Mouse (Mus musculus) heart, embryonic 16.5 days (tissue): ENCODE data around the gene Muc13. TPM values are rescaled to one million over a fixed set of nuclear protein-coding genes. Genes with fewer than 3 reads are reported as not detected.

Experiments used
- ATAC-seq: fragments of 200-750 bp; cut with Nextera tagmentation; replicated peaks from 2 replicates; pipeline ENCODE4 v1.8.0; 2017; ENCODE audit warnings: moderate number of reproducible peaks; ENCODE audit not compliant: insufficient read depth, low FRiP score; ENCODE audit errors: extremely low read depth
- H3K27ac ChIP-seq: fragments of 300-500 bp; sonication (generic); 2 replicates; pipeline ENCODE4 v1.5.1; 2014; ENCODE audit warnings: mild to moderate bottlenecking, low read length, control low read depth, moderate library complexity
- H3K27me3 ChIP-seq: fragments of 300-500 bp; sonication (generic); 2 replicates; pipeline ENCODE4 v1.6.1; 2014; ENCODE audit warnings: low read length, mixed read lengths; ENCODE audit not compliant: control insufficient read depth, insufficient read depth
- H3K36me3 ChIP-seq: fragments of 300-500 bp; sonication (generic); 2 replicates; pipeline ENCODE4 v1.6.1; 2014; ENCODE audit not compliant: control insufficient read depth, insufficient read depth
- H3K4me1 ChIP-seq: fragments of 300-500 bp; sonication (generic); 2 replicates; pipeline ENCODE4 v1.6.1; 2014; ENCODE audit warnings: low read length, mixed read lengths; ENCODE audit not compliant: control insufficient read depth, insufficient read depth
- H3K4me2 ChIP-seq: fragments of 300-500 bp; sonication (generic); 2 replicates; pipeline ENCODE4 v1.6.1; 2014; ENCODE audit warnings: low read depth, mild to moderate bottlenecking, control low read depth, low read length
- H3K4me3 ChIP-seq: fragments of 300-500 bp; sonication (generic); 2 replicates; pipeline ENCODE4 v1.5.1; 2014; ENCODE audit warnings: mild to moderate bottlenecking, control low read depth, low read length
- H3K9ac ChIP-seq: fragments of 300-500 bp; sonication (generic); 2 replicates; pipeline ENCODE4 v1.6.1; 2014; ENCODE audit warnings: low read length, control low read depth
- H3K9me3 ChIP-seq: fragments of 300-500 bp; sonication (generic); replicated peaks from 2 replicates; pipeline ENCODE4 v1.6.1; 2016; ENCODE audit warnings: low read length; ENCODE audit not compliant: control insufficient read depth
- WGBS: fragments of 180-500 bp; shearing (Covaris S2); extraction: QIAGEN DNeasy Blood & Tissue Kit; methylation state at CpG from one replicate; pipeline ENCODE4 v1.1.7; 2014; 5-methylcytosine and 5-hydroxymethylcytosine counted together
- polyA plus RNA-seq: library from polyadenylated mRNA; unstranded; fragments of >200 nt; fragmentation: Nextera tagmentation; extraction: Ambion mirVana; gene quantifications from 2 replicates; pipeline ENCODE4 v1.2.1, GENCODE M21; 2015

Gene Muc13
- polyA plus RNA-seq, 1 experiment from 2014 or later = 1.5 TPM

DNA sequence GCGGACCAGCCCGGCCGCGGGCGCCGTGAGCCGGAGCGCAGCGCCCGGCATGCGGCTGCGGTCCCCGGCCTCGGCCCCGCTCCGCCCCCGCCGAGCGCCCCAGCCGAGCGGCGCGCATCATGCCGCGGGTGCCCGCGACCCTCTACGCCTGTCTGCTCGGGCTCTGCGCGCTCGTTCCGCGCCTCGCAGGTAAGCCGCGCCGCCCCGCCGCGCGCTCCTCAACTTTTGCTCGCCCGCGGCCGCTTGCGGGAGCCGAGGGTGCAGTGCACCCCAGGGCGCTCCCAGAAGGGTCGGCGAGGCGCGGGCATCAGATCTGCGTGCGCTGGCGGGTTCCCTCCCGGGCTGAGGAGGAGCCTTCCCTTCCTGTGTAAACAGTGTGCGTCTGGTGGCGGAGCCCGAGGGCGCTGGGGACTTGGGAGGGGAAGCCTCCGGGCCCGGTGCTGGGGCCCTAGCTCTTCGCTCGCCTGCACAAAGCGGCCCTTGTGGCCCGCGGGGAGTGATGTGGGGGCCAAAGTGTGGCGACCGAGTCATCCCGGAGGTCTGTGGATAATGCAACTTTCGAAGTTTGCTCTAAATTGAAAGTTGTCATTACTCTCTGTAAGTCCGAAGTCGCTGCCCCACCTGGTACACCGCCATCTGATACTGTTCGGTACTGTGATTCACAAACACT, 36.1 kb downstream of the Muc13 start:
- peak; percentile 67 for ATAC-seq
- Histone ChIP-seq H3K9ac (peak overlapping the region; percentile 81), H3K4me3 (peak overlapping the region; percentile 68), H3K4me1 (peaks cover 31% of the 10 kb centered on the region), H3K27ac (peak overlapping the region; percentile 70), H3K4me2 (peak overlapping the region; percentile 85), H3K27me3 (no peaks in the 10 kb centered on the region), H3K9me3 (no peaks in the 10 kb centered on the region), H3K36me3 (no peaks in the 10 kb centered on the region)
- under 1% methylated on average over 76 of the region's 76 CpGs for WGBS

DNA sequence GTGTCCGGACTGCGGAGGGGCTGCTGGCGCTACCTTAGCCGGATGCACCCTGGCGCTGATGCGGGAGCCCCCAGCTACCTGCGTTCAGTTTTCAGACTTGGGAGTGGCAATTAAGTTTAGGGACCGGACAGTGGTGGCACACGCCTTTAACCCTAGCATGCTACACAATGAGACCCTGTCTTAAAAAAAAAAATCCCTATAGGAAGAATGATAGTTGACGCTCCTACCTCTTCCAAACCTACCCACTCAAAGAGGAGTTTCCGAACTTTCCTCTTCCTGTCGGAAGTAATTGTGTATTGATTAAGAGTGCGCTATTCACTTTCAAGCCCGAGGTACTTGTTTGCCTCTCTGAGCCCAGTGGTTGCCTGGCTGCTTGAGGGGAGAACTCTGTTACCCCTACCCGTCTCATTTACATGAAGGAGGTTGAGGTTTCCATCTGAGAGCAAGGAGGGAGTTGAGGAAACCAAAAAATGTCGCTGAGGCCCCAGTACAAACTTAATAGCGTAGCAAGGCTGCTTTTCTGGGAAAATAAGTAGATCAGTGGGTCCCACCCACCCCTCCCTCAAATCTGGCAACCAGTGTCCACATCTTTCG, 36.8 kb downstream of the Muc13 start:
- Histone ChIP-seq H3K9ac (peak overlapping the region; percentile 81), H3K4me1 (peaks cover 31% of the 10 kb centered on the region), H3K36me3 (no peaks in the 10 kb centered on the region), H3K27ac (peak overlapping the region; percentile 70), H3K4me3 (peak overlapping the region; percentile 68), H3K27me3 (no peaks in the 10 kb centered on the region), H3K4me2 (peak overlapping the region; percentile 85), H3K9me3 (no peaks in the 10 kb centered on the region)
- no peak for ATAC-seq
- WGBS = 7% methylated on average over 18 of the region's 18 CpGs

DNA sequence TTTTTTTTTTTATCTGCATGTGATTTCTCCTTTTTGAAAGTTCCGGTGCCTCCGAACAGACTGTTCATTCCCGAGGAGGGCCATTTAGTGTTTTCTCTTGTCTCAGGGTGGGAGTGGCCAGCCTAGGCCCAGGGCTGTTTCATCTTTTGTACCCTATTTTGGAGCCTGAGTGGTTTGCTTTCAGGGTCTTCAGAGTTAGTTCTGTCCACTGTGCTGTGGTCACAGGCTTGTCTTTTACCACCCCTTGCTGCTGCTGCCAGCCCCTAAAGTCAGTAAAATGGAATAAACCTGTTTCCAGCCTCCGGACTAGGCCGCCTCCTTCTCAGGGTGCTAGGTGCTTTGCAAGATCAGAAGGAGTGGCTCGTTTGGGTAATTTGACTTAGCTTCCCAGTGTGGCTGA, 38.2 kb downstream of the Muc13 start:
- H3K9me3 ChIP-seq = no peaks in the 10 kb centered on the region
- H3K27me3 ChIP-seq = no peaks in the 10 kb centered on the region
- ATAC-seq = no peak
- H3K4me1 ChIP-seq = peaks cover 35% of the 10 kb centered on the region
- H3K27ac ChIP-seq = peak overlapping the region; percentile 80
- WGBS = 73% methylated on average over 6 of the region's 6 CpGs
- peak overlapping the region; percentile 72; the same call in 1 of the 2 replicates for H3K4me2 ChIP-seq
- H3K36me3 ChIP-seq = no peaks in the 10 kb centered on the region
- 0 out of 2 replicates have a peak overlapping the region, but pooled peaks have one; percentile 13 for H3K9ac ChIP-seq
- no peak overlapping the region for H3K4me3 ChIP-seq

DNA sequence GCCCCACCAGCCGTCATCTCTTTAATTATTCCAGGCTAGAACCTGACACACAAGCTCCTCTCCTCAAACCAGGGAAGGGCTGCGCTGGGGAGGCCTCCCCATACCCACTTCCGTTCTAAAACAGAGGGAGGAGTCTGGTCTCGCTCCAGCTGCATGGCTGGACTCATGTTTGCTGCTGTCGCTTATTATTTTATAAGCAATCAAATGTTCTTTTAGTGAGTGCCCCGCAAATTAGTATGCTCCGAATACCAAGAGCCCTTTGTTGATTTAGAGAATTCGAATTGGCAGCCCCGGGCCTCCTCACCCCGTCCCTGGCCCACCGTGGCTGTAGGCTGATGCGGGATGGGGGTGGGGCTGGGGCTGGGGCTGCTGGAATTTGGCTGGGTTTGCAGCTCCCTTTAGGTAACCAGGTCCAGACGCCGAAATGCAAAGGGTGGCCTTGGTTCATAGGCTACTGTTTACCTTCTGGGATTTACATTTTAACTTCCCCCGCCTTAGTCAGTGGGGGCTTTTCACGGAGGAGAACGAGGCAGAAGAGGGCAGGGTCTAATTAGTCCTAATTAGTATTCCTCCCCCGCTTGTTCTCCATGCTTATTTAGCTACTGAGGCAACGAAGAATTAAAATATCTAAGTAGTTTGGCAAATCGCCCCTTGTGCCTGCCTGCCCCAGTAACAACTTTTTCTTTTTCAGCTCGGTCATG, 39.0 kb downstream of the Muc13 start:
- Histone ChIP-seq H3K4me3 (peak overlapping the region; percentile 51), H3K36me3 (no peaks in the 10 kb centered on the region), H3K27ac (peak overlapping the region; percentile 80), H3K27me3 (no peaks in the 10 kb centered on the region), H3K9ac (peak overlapping the region; percentile 67), H3K9me3 (no peaks in the 10 kb centered on the region), H3K4me1 (peaks cover 35% of the 10 kb centered on the region), H3K4me2 (peak overlapping the region; percentile 72)
- ATAC-seq = 0 out of 2 replicates have a peak, but pooled peaks have one; percentile 20
- WGBS = 8% methylated on average over 21 of the region's 21 CpGs

DNA sequence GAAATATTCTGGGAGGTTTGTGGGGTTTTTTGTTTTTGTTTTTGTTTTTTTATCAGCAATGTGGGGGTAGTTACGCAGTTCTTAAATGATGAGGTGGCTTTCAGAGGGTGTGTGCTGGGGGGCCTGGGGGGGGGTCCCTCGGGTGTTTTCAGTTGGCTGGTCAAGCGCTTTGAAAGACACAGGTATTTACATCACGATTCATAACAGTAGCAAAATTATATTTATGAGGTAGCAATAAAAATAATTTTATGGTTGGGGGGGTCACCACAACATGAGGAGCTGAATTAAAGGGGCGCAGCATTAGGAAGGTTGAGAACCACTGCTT, 39.6 kb downstream of the Muc13 start:
- H3K36me3 ChIP-seq = no peaks in the 10 kb centered on the region
- H3K4me3 ChIP-seq = peak overlapping the region; percentile 51
- H3K9me3 ChIP-seq = no peaks in the 10 kb centered on the region
- peaks cover 35% of the 10 kb centered on the region for H3K4me1 ChIP-seq
- WGBS = 17% methylated on average over 5 of the region's 5 CpGs
- H3K27ac ChIP-seq = peak overlapping the region; percentile 80
- peak overlapping the region; percentile 67 for H3K9ac ChIP-seq
- H3K27me3 ChIP-seq = no peaks in the 10 kb centered on the region
- ATAC-seq = no peak
- peak overlapping the region; percentile 72 for H3K4me2 ChIP-seq

GRCm38 (mm10) chr16:33833781-33834482, 40.1 kb downstream of the Muc13 start:
- peak; percentile 63 for ATAC-seq
- Histone ChIP-seq H3K4me2 (peak overlapping the region; percentile 72), H3K9ac (peak overlapping the region; percentile 67), H3K4me1 (peaks cover 34% of the 10 kb centered on the region), H3K9me3 (no peaks in the 10 kb centered on the region), H3K4me3 (peak overlapping the region; percentile 51), H3K27ac (peak overlapping the region; percentile 80), H3K36me3 (no peaks in the 10 kb centered on the region), H3K27me3 (no peaks in the 10 kb centered on the region)
- 4% methylated on average over 25 of the region's 25 CpGs for WGBS

- 77% methylated on average over 3 of the region's 3 CpGs for WGBS
- H3K36me3 ChIP-seq = no peaks in the 10 kb centered on the region
- H3K4me3 ChIP-seq = no peak overlapping the region
- H3K9ac ChIP-seq = no peak overlapping the region
- no peaks in the 10 kb centered on the region for H3K9me3 ChIP-seq
- H3K27me3 ChIP-seq = no peaks in the 10 kb centered on the region
- H3K27ac ChIP-seq = no peak overlapping the region
- no peak for ATAC-seq
- peaks cover 43% of the 10 kb centered on the region for H3K4me1 ChIP-seq
- H3K4me2 ChIP-seq = no peak overlapping the region
Observed at GRCm38 (mm10) chr16:33836676-33837075, 42.8 kb downstream of the Muc13 start.

DNA sequence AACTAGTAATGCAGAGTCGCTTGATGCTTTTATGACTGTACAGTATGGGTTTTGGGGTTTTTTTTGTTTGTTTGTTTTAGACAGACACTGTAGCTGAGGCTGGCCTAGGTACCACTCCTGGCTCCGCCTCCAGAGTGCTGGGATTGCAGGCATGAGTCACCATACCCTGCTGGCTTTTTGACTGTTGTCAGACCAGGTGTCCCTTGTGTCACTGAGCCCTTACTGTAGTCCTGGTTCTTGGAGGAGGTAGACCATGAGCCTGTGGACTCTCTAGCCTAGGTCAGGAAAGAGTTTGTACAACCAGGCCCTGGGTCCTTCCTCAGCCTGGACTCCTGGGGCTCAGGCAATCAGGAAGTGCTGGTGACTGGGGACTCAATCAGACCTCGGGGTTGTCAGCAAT, 43.4 kb downstream of the Muc13 start:
- no peak overlapping the region for H3K9ac ChIP-seq
- no peaks in the 10 kb centered on the region for H3K9me3 ChIP-seq
- no peaks in the 10 kb centered on the region for H3K36me3 ChIP-seq
- ATAC-seq = no peak
- WGBS = 65% methylated on average over 3 of the region's 3 CpGs
- peaks cover 40% of the 10 kb centered on the region for H3K4me1 ChIP-seq
- no peak overlapping the region for H3K4me2 ChIP-seq
- H3K27ac ChIP-seq = no peak overlapping the region
- H3K4me3 ChIP-seq = no peak overlapping the region
- no peaks in the 10 kb centered on the region for H3K27me3 ChIP-seq
